Mouse (Mus musculus) hindbrain, postnatal 0 days (tissue): ENCODE results near the gene Cdc37. TPM values are rescaled to one million over a fixed set of nuclear protein-coding genes. Genes with fewer than 3 reads are reported as not detected.

ENCODE experiments used
- ATAC-seq: fragments of 200-750 bp; cut with Nextera tagmentation; 2 replicates; pipeline ENCODE4 v1.8.0; 2017; ENCODE audit warnings: mild to moderate bottlenecking, moderate TSS enrichment, moderate library complexity
- DNase-seq: peaks from one replicate; pipeline ENCODE4 v3.0.0-alpha.2; 2015; ENCODE audit warnings: low spot score
- H3K27ac ChIP-seq: fragments of 300-500 bp; sonication (generic); 2 replicates; pipeline ENCODE4 v1.5.1; 2014; ENCODE audit warnings: mild to moderate bottlenecking
- H3K27me3 ChIP-seq: fragments of 300-500 bp; sonication (generic); 2 replicates; pipeline ENCODE4 v1.6.1; 2014; ENCODE audit warnings: low read length, mixed read lengths; ENCODE audit not compliant: insufficient read depth
- H3K36me3 ChIP-seq: fragments of 300-500 bp; sonication (generic); 2 replicates; pipeline ENCODE4 v1.6.1; 2014; ENCODE audit warnings: low read length, mixed read lengths; ENCODE audit not compliant: insufficient read depth
- H3K4me1 ChIP-seq: fragments of 300-500 bp; sonication (generic); 2 replicates; pipeline ENCODE4 v1.6.1; 2014; ENCODE audit warnings: antibody characterized with exemption, low read length, mixed read lengths; ENCODE audit not compliant: insufficient read depth
- H3K4me2 ChIP-seq: fragments of 300-500 bp; sonication (generic); 2 replicates; pipeline ENCODE4 v1.6.1; 2014; ENCODE audit warnings: low read depth, mild to moderate bottlenecking, low read length, moderate library complexity, mixed read lengths
- H3K4me3 ChIP-seq: fragments of 300-500 bp; sonication (generic); 2 replicates; pipeline ENCODE4 v1.5.1; 2014; ENCODE audit warnings: low read length
- H3K9ac ChIP-seq: fragments of 300-500 bp; sonication (generic); replicated peaks from 2 replicates; pipeline ENCODE4 v1.6.1; 2014; ENCODE audit warnings: mild to moderate bottlenecking, low read length, moderate library complexity, mixed read lengths
- H3K9me3 ChIP-seq: fragments of 300-500 bp; sonication (generic); 2 replicates; pipeline ENCODE4 v1.6.1; 2016; ENCODE audit warnings: low read length, mixed read lengths
- CTCF ChIP-seq: IDR thresholded peaks from 2 replicates; pipeline ENCODE4 v1.5.1; 2016; ENCODE audit warnings: antibody characterized with exemption, control low read depth, low read depth
- WGBS: fragments of 180-500 bp; shearing (Covaris S2); extraction: QIAGEN DNeasy Blood & Tissue Kit; methylation state at CpG from one replicate; pipeline ENCODE4 v1.1.7; 2014; 5-methylcytosine and 5-hydroxymethylcytosine counted together
- polyA plus RNA-seq: library from polyadenylated mRNA; unstranded; fragments of >200 nt; fragmentation: Nextera tagmentation; extraction: Ambion mirVana; gene quantifications from 2 replicates; pipeline ENCODE4 v1.2.1, GENCODE M21; 2015
- total RNA-seq: library from RNA; depleted of rRNA; stranded (reverse); fragments of >200 nt; gene quantifications from 2 replicates; pipeline ENCODE4 v1.2.3, GENCODE M21; 2014

Gene Cdc37
- total and polyA plus RNA-seq, 2 experiments from 2014 or later, result 20.1 to 173 TPM

DNA sequence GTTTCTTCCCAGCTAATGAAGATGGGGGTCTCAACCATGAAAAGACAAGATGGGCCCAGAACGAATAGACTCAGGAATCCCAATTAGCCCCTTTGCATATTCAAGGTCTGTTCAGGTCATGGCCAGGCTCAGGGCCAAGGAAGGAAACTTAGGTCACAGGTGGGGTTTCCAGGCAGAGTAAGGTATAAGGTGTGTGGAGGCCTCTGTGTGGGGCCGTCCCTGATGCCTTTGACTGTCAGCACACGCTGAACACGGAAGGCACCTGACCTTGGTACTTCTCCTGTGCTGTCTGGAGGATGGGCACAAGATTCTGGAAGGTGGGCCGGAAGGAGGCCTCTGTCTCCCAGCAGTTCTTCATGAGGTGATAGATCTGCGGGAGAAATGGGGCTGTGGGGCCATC is 45.0 kb downstream of the Cdc37 start:
- H3K9me3 ChIP-seq, result no peaks in the 10 kb centered on the region
- no peaks in the 10 kb centered on the region for H3K4me1 ChIP-seq
- no peaks in the 10 kb centered on the region for H3K27me3 ChIP-seq
- no peak overlapping the region for H3K4me2 ChIP-seq
- no peak overlapping the region for H3K27ac ChIP-seq
- 0 out of 2 replicates have a peak, but pooled peaks cover 8% of the 10 kb centered on the region for H3K36me3 ChIP-seq
- DNase-seq (no peak), ATAC-seq (no peak)
- H3K9ac ChIP-seq, result no peak overlapping the region
- no peak for TF ChIP-seq CTCF
- WGBS, result 93% methylated on average over 6 of the region's 6 CpGs
- H3K4me3 ChIP-seq, result no peak overlapping the region

DNA sequence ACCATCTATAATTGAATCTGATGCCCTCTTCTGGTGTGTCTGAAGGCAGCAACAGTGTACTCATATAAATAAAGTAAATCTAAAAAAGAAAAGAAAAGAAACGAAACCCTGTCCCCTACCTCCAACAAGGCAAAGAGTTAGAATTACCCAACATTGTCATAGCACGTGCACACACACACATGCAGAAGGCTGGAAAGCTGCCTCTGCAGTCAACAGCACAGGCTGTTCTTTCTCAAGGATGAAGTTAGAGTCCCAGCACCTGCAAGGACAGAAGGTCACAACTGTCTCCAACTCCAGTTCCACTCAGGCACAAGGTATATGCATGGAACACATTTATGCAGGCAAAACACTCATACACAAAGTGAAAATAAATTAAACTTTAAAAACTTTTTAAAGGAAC is 47.7 kb downstream of the Cdc37 start:
- H3K4me1 ChIP-seq, result no peaks in the 10 kb centered on the region
- no peak overlapping the region for H3K27ac ChIP-seq
- no peak for TF ChIP-seq CTCF
- H3K27me3 ChIP-seq, result no peaks in the 10 kb centered on the region
- H3K36me3 ChIP-seq, result no peaks in the 10 kb centered on the region
- H3K4me2 ChIP-seq, result no peak overlapping the region
- H3K9ac ChIP-seq, result no peak overlapping the region
- no peak overlapping the region for H3K4me3 ChIP-seq
- DNase-seq, result no peak
- H3K9me3 ChIP-seq, result no peaks in the 10 kb centered on the region
- ATAC-seq, result no peak
- WGBS, result 92% methylated on average over 2 of the region's 2 CpGs

DNA sequence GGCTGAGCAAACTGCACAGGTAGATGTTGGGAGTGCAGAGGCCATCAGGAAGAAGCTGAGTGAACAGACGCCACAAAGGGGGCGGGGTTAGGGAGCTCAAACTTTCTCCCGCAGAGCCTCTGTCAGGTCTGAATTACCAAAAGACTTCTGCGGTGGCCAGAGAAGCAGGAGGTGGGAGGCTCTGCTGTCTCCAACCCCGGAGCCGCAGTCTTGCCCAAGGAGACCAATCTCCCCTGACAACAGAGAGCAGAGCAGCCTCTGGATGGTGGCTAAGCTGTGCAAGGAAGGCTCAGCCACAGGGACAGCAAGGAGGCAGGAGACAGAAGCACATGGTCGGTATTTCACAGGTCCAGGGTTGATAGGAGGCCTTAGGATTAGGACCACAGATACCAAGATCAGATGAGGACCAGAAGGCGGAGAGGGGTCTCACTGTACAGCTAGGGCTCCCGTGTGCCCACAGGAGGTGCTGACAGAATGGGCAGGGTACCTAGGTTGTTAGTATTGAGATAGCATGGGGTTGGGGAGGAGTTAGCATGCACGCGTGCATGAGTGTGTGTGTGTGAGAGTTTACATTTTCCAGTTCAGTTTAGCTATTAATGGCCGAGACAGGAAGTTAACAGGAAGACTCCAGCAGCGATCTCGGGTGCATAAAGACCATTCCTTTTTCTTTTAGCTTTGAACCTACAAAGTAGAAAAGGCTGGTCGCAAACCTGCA is 49.2 kb downstream of the Cdc37 start:
- Histone ChIP-seq H3K4me3 (no peak overlapping the region), H3K36me3 (no peaks in the 10 kb centered on the region), H3K9me3 (no peaks in the 10 kb centered on the region), H3K27me3 (no peaks in the 10 kb centered on the region), H3K9ac (no peak overlapping the region), H3K4me2 (no peak overlapping the region), H3K27ac (no peak overlapping the region), H3K4me1 (no peaks in the 10 kb centered on the region)
- peak; percentile 6 for DNase-seq
- TF ChIP-seq CTCF, result no peak
- 30% methylated on average over 15 of the region's 15 CpGs for WGBS
- ATAC-seq, result peak; percentile 69; the same call in 1 of the 2 replicates

DNA sequence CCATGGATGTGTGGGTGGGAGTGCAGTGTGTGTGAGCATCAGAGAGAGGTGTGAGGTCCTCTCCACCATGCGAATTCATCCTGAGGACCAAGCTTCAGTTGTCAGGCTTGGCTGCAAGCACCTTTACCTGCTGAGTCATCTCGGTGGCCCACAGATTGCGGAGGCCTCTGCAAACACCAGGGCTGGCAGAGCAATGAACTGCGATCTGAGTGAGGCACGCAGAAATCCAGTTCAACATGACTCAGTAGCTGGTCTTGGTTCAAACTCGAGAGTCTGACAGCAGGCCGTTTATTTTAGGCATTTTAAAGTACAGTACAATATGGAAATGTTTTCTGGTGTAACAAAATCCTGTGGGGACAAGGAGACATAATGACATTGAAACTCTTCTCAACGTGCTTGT is 52.0 kb downstream of the Cdc37 start:
- no peaks in the 10 kb centered on the region for H3K4me1 ChIP-seq
- H3K4me3 ChIP-seq, result no peak overlapping the region
- no peak overlapping the region for H3K9ac ChIP-seq
- H3K4me2 ChIP-seq, result no peak overlapping the region
- no peak for TF ChIP-seq CTCF
- H3K36me3 ChIP-seq, result no peaks in the 10 kb centered on the region
- no peak for DNase-seq
- H3K27me3 ChIP-seq, result no peaks in the 10 kb centered on the region
- no peak overlapping the region for H3K27ac ChIP-seq
- ATAC-seq, result no peak
- no peaks in the 10 kb centered on the region for H3K9me3 ChIP-seq
- WGBS, result 85% methylated on average over 8 of the region's 8 CpGs

DNA sequence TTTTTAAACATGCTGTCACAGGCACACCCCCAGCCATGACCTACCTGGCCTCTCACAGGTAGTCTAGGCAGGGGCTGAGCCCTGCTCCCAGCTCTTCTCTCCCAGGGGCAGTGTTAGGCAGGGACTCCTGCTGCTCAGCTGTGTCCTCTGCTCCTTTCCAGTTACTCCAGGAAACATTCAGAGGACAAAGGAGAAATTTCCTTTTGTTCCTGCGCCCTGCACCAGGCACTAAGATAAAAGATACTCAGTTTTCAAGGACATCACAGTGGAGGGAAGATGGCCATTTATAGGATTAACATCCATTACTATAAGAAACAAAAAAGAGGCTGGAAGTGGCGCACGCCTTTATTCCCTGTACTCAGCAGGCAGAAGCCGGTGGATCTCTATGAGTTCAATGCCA is 53.8 kb downstream of the Cdc37 start:
- no peaks in the 10 kb centered on the region for H3K4me1 ChIP-seq
- no peak overlapping the region for H3K9ac ChIP-seq
- H3K27me3 ChIP-seq, result no peaks in the 10 kb centered on the region
- H3K36me3 ChIP-seq, result no peaks in the 10 kb centered on the region
- no peak overlapping the region for H3K4me3 ChIP-seq
- DNase-seq, result no peak
- 72% methylated on average over 4 of the region's 4 CpGs for WGBS
- no peak overlapping the region for H3K27ac ChIP-seq
- no peak overlapping the region for H3K4me2 ChIP-seq
- no peak for ATAC-seq
- H3K9me3 ChIP-seq, result no peaks in the 10 kb centered on the region
- TF ChIP-seq CTCF, result no peak

DNA sequence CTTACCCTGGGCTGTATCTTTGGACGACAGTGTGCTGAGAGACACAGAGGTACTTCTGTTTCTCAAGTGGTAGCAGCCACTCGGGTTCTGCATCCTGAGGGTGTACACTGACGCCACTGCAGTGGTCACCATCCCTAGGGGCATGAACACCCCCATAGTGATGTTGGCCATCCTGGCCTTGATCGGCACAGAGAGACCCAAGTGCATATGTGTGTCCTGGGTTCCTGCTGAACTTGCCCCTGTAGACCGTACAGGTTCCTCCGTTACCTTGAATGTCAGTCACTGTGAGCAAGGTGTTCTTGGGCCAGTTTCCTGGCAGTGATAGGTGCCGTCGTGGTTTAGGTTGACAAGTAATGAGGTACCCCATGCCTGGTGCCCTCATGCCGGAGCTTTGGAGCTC is 56.4 kb downstream of the Cdc37 start:
- 94% methylated on average over 9 of the region's 9 CpGs for WGBS
- Histone ChIP-seq H3K27ac (no peak overlapping the region), H3K4me2 (no peak overlapping the region), H3K4me3 (no peak overlapping the region), H3K9ac (no peak overlapping the region), H3K36me3 (peaks cover 12% of the 10 kb centered on the region; the same call in 1 of the 2 replicates), H3K9me3 (no peaks in the 10 kb centered on the region), H3K27me3 (no peaks in the 10 kb centered on the region), H3K4me1 (peaks cover 8% of the 10 kb centered on the region)
- no peak for TF ChIP-seq CTCF
- no peak for ATAC-seq
- no peak for DNase-seq

DNA sequence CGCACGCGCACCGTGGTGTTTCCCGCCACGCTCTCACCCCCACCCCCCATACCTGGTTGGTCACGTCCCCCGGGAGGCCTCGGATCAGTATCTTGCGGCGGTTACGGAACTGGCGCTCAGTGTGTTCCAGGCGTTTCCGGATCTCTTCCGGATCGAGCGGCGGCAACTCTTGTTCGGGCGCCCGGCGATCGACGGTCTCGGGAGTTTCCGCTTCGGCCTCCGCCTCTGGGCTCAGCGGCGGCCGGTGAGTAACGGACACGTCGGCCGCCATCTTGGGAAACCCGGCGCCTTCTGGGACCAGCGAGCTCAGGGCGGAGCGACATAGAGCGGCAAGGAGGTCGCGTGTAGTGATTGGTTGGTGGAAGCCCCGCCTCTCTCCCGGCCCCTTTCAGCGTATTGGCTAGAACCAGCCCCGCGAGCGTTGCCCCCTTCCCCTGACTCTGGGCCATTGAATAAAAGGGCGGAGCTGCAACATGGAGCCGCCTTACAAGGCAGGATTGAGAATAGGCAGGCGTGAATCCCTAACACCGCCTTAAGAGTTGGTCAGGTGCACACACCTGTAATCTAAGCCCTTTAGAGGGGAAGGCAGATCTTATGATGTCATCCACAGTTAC is 58.0 kb downstream of the Cdc37 start, which contains the start of the genes Gm38431 and Raver1:
Gene Gm38431 (minus strand): TSS at position 291 of the 614 bp plus-strand sequence.
Gene Raver1 (minus strand): TSS at position 302 of the 614 bp plus-strand sequence.
- peak; percentile 99 for DNase-seq
- no peaks in the 10 kb centered on the region for H3K27me3 ChIP-seq
- peak within 1 kb of the TSS; percentile 70 for H3K4me2 ChIP-seq
- H3K36me3 ChIP-seq, result peaks cover 21% of the 10 kb centered on the region; the same call in 1 of the 2 replicates
- peak within 1 kb of the TSS; percentile 64 for H3K4me3 ChIP-seq
- H3K9ac ChIP-seq, result peak within 1 kb of the TSS; percentile 70
- peak; percentile 100 for ATAC-seq
- H3K9me3 ChIP-seq, result no peaks in the 10 kb centered on the region
- TF ChIP-seq CTCF, result no peak
- peaks cover 8% of the 10 kb centered on the region for H3K4me1 ChIP-seq
- H3K27ac ChIP-seq, result peak within 1 kb of the TSS; percentile 88
- under 1% methylated on average over 54 of the region's 54 CpGs for WGBS
